Mouse (Mus musculus) lung, embryonic 14.5 days (tissue): ENCODE results near the gene Nbeal2. TPM values are rescaled to one million over a fixed set of nuclear protein-coding genes. Genes with fewer than 3 reads are reported as not detected.

Experiments
- ATAC-seq: fragments of 200-750 bp; cut with Nextera tagmentation; 2 replicates; pipeline ENCODE4 v1.8.0; 2017; ENCODE audit warnings: mild to moderate bottlenecking, moderate TSS enrichment, moderate library complexity; ENCODE audit not compliant: insufficient read depth
- DNase-seq: peaks from one replicate; pipeline ENCODE4 v3.0.0-alpha.2; 2015
- H3K27ac ChIP-seq: fragments of 300-500 bp; sonication (generic); 2 replicates; pipeline ENCODE4 v1.5.1; 2014; ENCODE audit warnings: low read depth, mild to moderate bottlenecking, moderate library complexity
- H3K27me3 ChIP-seq: fragments of 300-500 bp; sonication (generic); 2 replicates; pipeline ENCODE4 v1.6.1; 2014; ENCODE audit warnings: low read length, control low read depth; ENCODE audit not compliant: insufficient read depth
- H3K36me3 ChIP-seq: fragments of 300-500 bp; sonication (generic); 2 replicates; pipeline ENCODE4 v1.6.1; 2014; ENCODE audit warnings: control low read depth; ENCODE audit not compliant: insufficient read depth
- H3K4me1 ChIP-seq: fragments of 300-500 bp; sonication (generic); 2 replicates; pipeline ENCODE4 v1.6.1; 2014; ENCODE audit warnings: antibody characterized with exemption, control low read depth; ENCODE audit not compliant: insufficient read depth
- H3K4me2 ChIP-seq: fragments of 300-500 bp; sonication (generic); 2 replicates; pipeline ENCODE4 v1.6.1; 2014; ENCODE audit warnings: mild to moderate bottlenecking
- H3K4me3 ChIP-seq: fragments of 300-500 bp; sonication (generic); 2 replicates; pipeline ENCODE4 v1.5.1; 2014; ENCODE audit warnings: low read depth, low read length
- H3K9ac ChIP-seq: fragments of 300-500 bp; sonication (generic); 2 replicates; pipeline ENCODE4 v1.6.1; 2014
- H3K9me3 ChIP-seq: fragments of 300-500 bp; sonication (generic); 2 replicates; pipeline ENCODE4 v1.6.1; 2016; ENCODE audit warnings: low read depth, low read length, control low read depth
- CTCF ChIP-seq: IDR thresholded peaks from 2 replicates; pipeline ENCODE4 v1.5.1; 2016; ENCODE audit warnings: antibody characterized with exemption, low read depth
- WGBS: fragments of 180-500 bp; shearing (Covaris S2); extraction: QIAGEN DNeasy Blood & Tissue Kit; methylation state at CpG from one replicate; pipeline ENCODE4 v1.1.7; 2014; 5-methylcytosine and 5-hydroxymethylcytosine counted together
- polyA plus RNA-seq: library from polyadenylated mRNA; unstranded; fragments of >200 nt; fragmentation: Nextera tagmentation; extraction: Ambion mirVana; gene quantifications from 2 replicates; pipeline ENCODE4 v1.2.1, GENCODE M21; 2014

Nbeal2 gene
- polyA plus RNA-seq, 1 experiment from 2014 or later, result 3.8 TPM

- H3K36me3 ChIP-seq, result peaks cover 4% of the 10 kb centered on the region; the same call in 1 of the 2 replicates
- no peaks in the 10 kb centered on the region for H3K9me3 ChIP-seq
- peak within 1 kb of the TSS; percentile 74 for H3K9ac ChIP-seq
- WGBS, result under 1% methylated on average over 52 of the region's 52 CpGs
- H3K27me3 ChIP-seq, result peaks cover 25% of the 10 kb centered on the region
- TF ChIP-seq CTCF, result peak; percentile 50
- peak; percentile 94 for ATAC-seq
- peak within 1 kb of the TSS; percentile 66 for H3K4me2 ChIP-seq
- peak within 1 kb of the TSS; percentile 89 for H3K27ac ChIP-seq
- DNase-seq, result peak; percentile 98
- peak within 1 kb of the TSS; percentile 67 for H3K4me3 ChIP-seq
- H3K4me1 ChIP-seq, result peaks cover 16% of the 10 kb centered on the region
These were observed 2.6 kb upstream of the Nbeal2 start, which contains the start of gene Ccdc12 for GRCm38 (mm10) chr9:110656249-110657221. Ccdc12 (plus strand) TSS chr9:110656503.

GRCm38 (mm10) chr9:110655651-110656007 is 1.7 kb upstream of the Nbeal2 start:
- Histone ChIP-seq H3K9ac (no peak overlapping the region), H3K4me2 (peak overlapping the region; percentile 66), H3K9me3 (no peaks in the 10 kb centered on the region), H3K4me1 (peaks cover 16% of the 10 kb centered on the region), H3K27ac (peak overlapping the region; percentile 89), H3K4me3 (peak overlapping the region; percentile 67), H3K27me3 (peaks cover 27% of the 10 kb centered on the region), H3K36me3 (peaks cover 4% of the 10 kb centered on the region; the same call in 1 of the 2 replicates)
- no peak for DNase-seq
- no peak for ATAC-seq
- TF ChIP-seq CTCF, result no peak
- 74% methylated on average over 10 of the region's 10 CpGs for WGBS

DNA sequence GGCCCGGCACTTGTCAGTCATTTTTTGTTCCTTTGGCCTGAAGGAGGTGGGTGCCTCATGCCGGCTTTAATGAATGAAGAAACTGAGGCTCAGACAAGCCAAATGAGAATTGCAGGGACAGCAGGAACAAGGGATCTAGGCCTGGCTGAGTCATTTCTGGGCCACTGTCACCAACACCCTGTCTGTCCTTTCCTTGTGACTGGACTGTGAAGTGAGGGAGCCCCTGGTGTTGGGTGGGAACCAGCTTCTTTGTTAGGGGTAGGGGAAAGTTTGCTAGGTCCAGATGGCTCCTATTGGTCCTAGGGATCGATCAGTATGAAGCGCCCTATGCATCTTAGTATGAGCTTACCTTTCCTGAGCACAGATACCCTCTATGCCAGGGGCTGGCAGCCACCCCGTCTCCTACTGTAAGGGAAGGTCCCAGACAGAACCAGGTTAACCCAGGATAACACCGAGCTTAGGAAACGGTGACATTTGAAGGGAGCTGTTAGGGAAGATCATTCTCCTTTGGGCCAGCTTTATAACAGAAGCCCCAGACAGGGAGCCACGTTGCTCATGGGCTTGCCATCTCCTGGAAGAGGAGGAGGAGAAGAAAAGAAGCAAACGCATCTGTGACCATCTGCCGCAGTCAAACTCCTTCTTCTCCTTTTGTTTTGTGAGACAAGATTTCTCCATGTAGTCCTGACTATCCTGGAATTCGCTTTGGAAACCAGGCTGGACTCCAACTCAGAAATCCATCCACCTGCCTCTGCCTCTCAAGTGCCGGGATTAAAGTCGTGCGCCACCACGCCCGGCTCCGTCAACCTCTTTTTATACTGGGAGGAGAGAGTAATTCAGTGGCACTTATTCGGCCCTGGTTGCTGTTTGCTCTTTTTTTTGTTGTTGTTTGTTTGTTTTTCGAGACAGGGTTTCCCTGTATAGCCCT is 1.0 kb upstream of the Nbeal2 start:
- ATAC-seq, result no peak
- H3K4me3 ChIP-seq, result peak overlapping the region; percentile 59
- 77% methylated on average over 19 of the region's 19 CpGs for WGBS
- H3K9ac ChIP-seq, result no peak overlapping the region
- no peak for TF ChIP-seq CTCF
- H3K4me2 ChIP-seq, result peak overlapping the region; percentile 94
- H3K4me1 ChIP-seq, result peaks cover 16% of the 10 kb centered on the region
- peak overlapping the region; percentile 89; the same call in 1 of the 2 replicates for H3K27ac ChIP-seq
- DNase-seq, result no peak
- H3K36me3 ChIP-seq, result peaks cover 4% of the 10 kb centered on the region; the same call in 1 of the 2 replicates
- H3K27me3 ChIP-seq, result peaks cover 27% of the 10 kb centered on the region
- no peaks in the 10 kb centered on the region for H3K9me3 ChIP-seq

DNA sequence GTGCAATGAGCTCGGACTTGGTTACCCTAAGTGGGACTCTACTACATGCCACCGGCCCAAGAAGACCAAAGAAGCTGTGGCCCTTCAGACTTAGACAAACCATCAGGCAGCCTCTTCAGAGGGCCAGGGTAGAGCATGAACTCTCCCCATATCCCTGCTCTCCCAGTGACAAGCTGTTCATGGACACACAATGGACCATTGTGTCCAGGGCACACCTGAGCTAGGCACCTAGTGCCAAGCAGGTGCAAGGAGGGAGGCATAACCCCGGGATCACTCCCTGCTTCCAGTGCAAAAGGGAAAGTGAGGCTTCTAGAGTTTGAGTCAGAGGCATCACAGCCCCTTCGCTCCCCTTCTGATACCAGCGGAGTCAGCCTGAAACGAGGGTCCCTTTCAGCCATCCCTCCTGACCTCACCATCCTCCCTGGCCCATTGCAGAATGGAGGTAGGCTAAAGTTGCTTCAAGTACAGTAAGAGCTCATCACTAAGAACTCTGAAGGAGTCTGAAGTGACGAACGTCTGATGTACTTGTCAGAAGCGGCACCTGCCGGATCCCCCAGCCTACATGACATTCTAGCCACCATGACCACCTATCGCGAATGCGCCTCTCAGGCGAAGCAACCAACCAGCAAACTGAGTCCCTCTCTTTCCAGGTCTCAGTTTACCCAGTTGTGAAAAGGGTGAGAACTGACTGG is 852 bp downstream of the Nbeal2 start:
- TF ChIP-seq CTCF, result no peak
- H3K4me1 ChIP-seq, result peaks cover 16% of the 10 kb centered on the region
- H3K9ac ChIP-seq, result peak overlapping the region; percentile 61
- WGBS, result 14% methylated on average over 14 of the region's 14 CpGs
- H3K27me3 ChIP-seq, result peaks cover 27% of the 10 kb centered on the region
- H3K36me3 ChIP-seq, result no peaks in the 10 kb centered on the region
- no peak overlapping the region; the same call in 1 of the 2 replicates for H3K27ac ChIP-seq
- no peaks in the 10 kb centered on the region for H3K9me3 ChIP-seq
- H3K4me2 ChIP-seq, result peak overlapping the region; percentile 94
- DNase-seq (no peak), ATAC-seq (no peak)
- peak overlapping the region; percentile 59 for H3K4me3 ChIP-seq

- H3K9ac ChIP-seq, result no peak overlapping the region; the same call in 1 of the 2 replicates
- H3K27ac ChIP-seq, result no peak overlapping the region; the same call in 1 of the 2 replicates
- H3K36me3 ChIP-seq, result no peaks in the 10 kb centered on the region
- TF ChIP-seq CTCF, result peak; percentile 60
- ATAC-seq (no peak), DNase-seq (peak; percentile 75)
- H3K4me2 ChIP-seq, result peak overlapping the region; percentile 94
- H3K4me1 ChIP-seq, result peaks cover 10% of the 10 kb centered on the region; the same call in 1 of the 2 replicates
- WGBS, result 22% methylated on average over 13 of the region's 13 CpGs
- no peaks in the 10 kb centered on the region for H3K9me3 ChIP-seq
- H3K4me3 ChIP-seq, result peak overlapping the region; percentile 59; the same call in 1 of the 2 replicates
- peaks cover 27% of the 10 kb centered on the region for H3K27me3 ChIP-seq
These were observed 1.8 kb downstream of the Nbeal2 start for GRCm38 (mm10) chr9:110651931-110652722.

DNA sequence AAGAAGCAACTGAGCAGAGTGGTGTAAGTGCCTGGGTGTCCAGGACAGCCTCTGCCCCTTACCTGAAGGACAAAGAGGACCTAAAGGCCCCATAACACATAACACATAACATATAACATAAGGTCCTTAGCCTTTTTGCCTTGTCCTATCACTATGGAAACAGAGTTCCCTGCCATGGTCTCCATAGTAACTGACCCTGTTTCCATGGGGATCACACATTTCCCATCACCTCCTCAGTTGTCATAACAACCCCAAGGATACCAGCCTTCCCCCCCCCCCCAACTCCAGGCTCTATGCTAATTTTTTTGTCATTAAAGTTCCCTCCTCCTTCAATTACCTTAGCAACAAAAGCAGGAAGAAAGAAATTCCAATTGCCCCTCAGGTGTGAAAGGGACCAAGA is 4.2 kb downstream of the Nbeal2 start:
- DNase-seq, result no peak

More for the DNA sequence above, 4.2 kb downstream of the Nbeal2 start:
- Histone ChIP-seq H3K9me3 (no peaks in the 10 kb centered on the region), H3K27ac (no peak overlapping the region), H3K27me3 (peaks cover 23% of the 10 kb centered on the region), H3K9ac (no peak overlapping the region), H3K4me1 (peaks cover 6% of the 10 kb centered on the region; the same call in 1 of the 2 replicates), H3K4me2 (no peak overlapping the region), H3K36me3 (no peaks in the 10 kb centered on the region), H3K4me3 (no peak overlapping the region)
- ATAC-seq, result no peak
- TF ChIP-seq CTCF, result no peak
